Mouse (Mus musculus): ENCODE data around the gene Arhgap24.

Arhgap24 gene

GRCm38 (mm10) chr5:102742554-102743255, 261.5 kb downstream of the Arhgap24 start:
- no peak for DNase-seq (ENCODE audit: low spot score)

GRCm38 (mm10) chr5:102743436-102743835, 262.2 kb downstream of the Arhgap24 start:
- DNase-seq (ENCODE audit: low spot score), result no peak

- DNase-seq (ENCODE audit: low spot score), result no peak
Observed at GRCm38 (mm10) chr5:102744051-102744450, 262.9 kb downstream of the Arhgap24 start.

- no peak for DNase-seq (ENCODE audit: low spot score)
Observed at GRCm38 (mm10) chr5:102748146-102748545, 267.0 kb downstream of the Arhgap24 start.

- peak; percentile 21 for DNase-seq (ENCODE audit: low spot score)
Observed at GRCm38 (mm10) chr5:102749020-102749419, 267.8 kb downstream of the Arhgap24 start.

GRCm38 (mm10) chr5:102750674-102751073, 269.5 kb downstream of the Arhgap24 start:
- no peak for DNase-seq (ENCODE audit: low spot score)

GRCm38 (mm10) chr5:102751661-102752307, 270.6 kb downstream of the Arhgap24 start:
- DNase-seq (ENCODE audit: low spot score), result no peak

GRCm38 (mm10) chr5:102752308-102752663, 271.1 kb downstream of the Arhgap24 start:
- DNase-seq (ENCODE audit: low spot score), result peak; percentile 50

GRCm38 (mm10) chr5:102757040-102757439, 275.8 kb downstream of the Arhgap24 start:
- DNase-seq (ENCODE audit: low spot score), result peak; percentile 37

GRCm38 (mm10) chr5:102765694-102766093, 284.5 kb downstream of the Arhgap24 start:
- DNase-seq (ENCODE audit: low spot score), result no peak

- DNase-seq (ENCODE audit: low spot score), result peak; percentile 43
Observed at GRCm38 (mm10) chr5:102766311-102767057, 285.3 kb downstream of the Arhgap24 start.

- DNase-seq (ENCODE audit: low spot score), result no peak
Observed at GRCm38 (mm10) chr5:102767058-102767444, 285.9 kb downstream of the Arhgap24 start.

GRCm38 (mm10) chr5:102767822-102768221, 286.6 kb downstream of the Arhgap24 start:
- DNase-seq (ENCODE audit: low spot score), result no peak

GRCm38 (mm10) chr5:102768385-102769080, 287.3 kb downstream of the Arhgap24 start:
- no peak for DNase-seq (ENCODE audit: low spot score)

- no peak for DNase-seq (ENCODE audit: low spot score)
Observed at GRCm38 (mm10) chr5:102770611-102771010, 289.4 kb downstream of the Arhgap24 start.

GRCm38 (mm10) chr5:102774500-102774899, 293.3 kb downstream of the Arhgap24 start:
- no peak for DNase-seq (ENCODE audit: low spot score)

- DNase-seq (ENCODE audit: low spot score), result peak; percentile 16
Observed at GRCm38 (mm10) chr5:102777255-102777654, 296.1 kb downstream of the Arhgap24 start.

- DNase-seq (ENCODE audit: low spot score), result peak; percentile 40
Observed at GRCm38 (mm10) chr5:102777852-102778251, 296.7 kb downstream of the Arhgap24 start.

- no peak for DNase-seq (ENCODE audit: low spot score)
Observed at GRCm38 (mm10) chr5:102778253-102778652, 297.1 kb downstream of the Arhgap24 start.

GRCm38 (mm10) chr5:102783585-102783984, 302.4 kb downstream of the Arhgap24 start:
- peak; percentile 53 for DNase-seq (ENCODE audit: low spot score)

GRCm38 (mm10) chr5:102786123-102786522, 304.9 kb downstream of the Arhgap24 start:
- no peak for DNase-seq (ENCODE audit: low spot score)

GRCm38 (mm10) chr5:102788437-102788836, 307.2 kb downstream of the Arhgap24 start:
- no peak for DNase-seq (ENCODE audit: low spot score)
